Mouse (Mus musculus): ENCODE measurements around the gene Brca2. TPM values are rescaled to one million over a fixed set of nuclear protein-coding genes. Genes with fewer than 3 reads are reported as not detected.

The Brca2 gene
- 10 to 100 TPM; 18.4 to 22.5 TPM for total RNA-seq (2023)

GRCm38 (mm10) chr5:150521937-150522866 lies at the start of gene Brca2:
TSS of gene Brca2 (plus strand) at chr5:150522630.

GRCm38 (mm10) chr5:150518064-150518463 lies 4.4 kb upstream of the Brca2 start, which contains the start of gene Zar1l:
TSS of gene Zar1l (minus strand) at chr5:150518164.

GRCm38 (mm10) chr5:150597088-150597487 lies 74.7 kb downstream of the Brca2 start, which contains the start of gene N4bp2l1:
TSS of gene N4bp2l1 (minus strand) at chr5:150597188.

Other genes starting within 250 kb of the Brca2 start
- gene Zar1l, start 4.5 kb upstream of the Brca2 start, total RNA-seq (2023): not detected
- 10 to 100 TPM; 58.8 to 68.1 TPM for gene N4bp2l1, start 74.6 kb downstream of the Brca2 start, total RNA-seq (2023)
- gene N4bp2l2, start 143.6 kb downstream of the Brca2 start, total RNA-seq (2023): 10 to 100 TPM; 57.0 to 58.0 TPM
- gene Pds5b, start 151.1 kb downstream of the Brca2 start, total RNA-seq (2023): 10 to 100 TPM; 21.7 to 22.7 TPM

All from neutrophil, adult 59 days (primary cell).